Mouse (Mus musculus): ENCODE results near the gene Ap2a1.

Gene Ap2a1

GRCm38 (mm10) chr7:44929204-44930151 is at the start of gene Ap2a1:
TSS of gene Ap2a1 (minus strand) at chr7:44929496.
- DNase-seq (ENCODE audit: low read depth, low spot score), result peak; percentile 100

GRCm38 (mm10) chr7:44978300-44978699 is 49.0 kb upstream of the Ap2a1 start:
- DNase-seq (ENCODE audit: low read depth, low spot score), result no peak

- DNase-seq (ENCODE audit: low read depth, low spot score), result no peak
Measured at GRCm38 (mm10) chr7:44975117-44975419, 45.8 kb upstream of the Ap2a1 start.

- peak; percentile 93 for DNase-seq (ENCODE audit: low read depth, low spot score)
Measured at GRCm38 (mm10) chr7:44974383-44975116, 45.3 kb upstream of the Ap2a1 start, which contains the start of gene Cpt1c. TSS of gene Cpt1c (minus strand) at chr7:44974851.

- no peak for DNase-seq (ENCODE audit: low read depth, low spot score)
Measured at GRCm38 (mm10) chr7:44973415-44974130, 44.3 kb upstream of the Ap2a1 start.

GRCm38 (mm10) chr7:44971142-44971541 is 41.8 kb upstream of the Ap2a1 start:
- no peak for DNase-seq (ENCODE audit: low read depth, low spot score)

- peak; percentile 86 for DNase-seq (ENCODE audit: low read depth, low spot score)
Measured at GRCm38 (mm10) chr7:44970231-44970691, 41.0 kb upstream of the Ap2a1 start.

- no peak for DNase-seq (ENCODE audit: low read depth, low spot score)
Measured at GRCm38 (mm10) chr7:44966638-44967037, 37.3 kb upstream of the Ap2a1 start.

- DNase-seq (ENCODE audit: low read depth, low spot score), result no peak
Measured at GRCm38 (mm10) chr7:44965975-44966374, 36.7 kb upstream of the Ap2a1 start.

- no peak for DNase-seq (ENCODE audit: low read depth, low spot score)
Measured at GRCm38 (mm10) chr7:44964990-44965389, 35.7 kb upstream of the Ap2a1 start.

- no peak for DNase-seq (ENCODE audit: low read depth, low spot score)
Measured at GRCm38 (mm10) chr7:44962831-44963230, 33.5 kb upstream of the Ap2a1 start.

- DNase-seq (ENCODE audit: low read depth, low spot score), result no peak
Measured at GRCm38 (mm10) chr7:44962337-44962736, 33.0 kb upstream of the Ap2a1 start.

- no peak for DNase-seq (ENCODE audit: low read depth, low spot score)
Measured at GRCm38 (mm10) chr7:44960512-44960910, 31.2 kb upstream of the Ap2a1 start.

- DNase-seq (ENCODE audit: low read depth, low spot score), result no peak
Measured at GRCm38 (mm10) chr7:44959874-44960511, 30.7 kb upstream of the Ap2a1 start.

- no peak for DNase-seq (ENCODE audit: low read depth, low spot score)
Measured at GRCm38 (mm10) chr7:44959281-44959680, 30.0 kb upstream of the Ap2a1 start.

- no peak for DNase-seq (ENCODE audit: low read depth, low spot score)
Measured at GRCm38 (mm10) chr7:44958208-44958607, 28.9 kb upstream of the Ap2a1 start.

- no peak for DNase-seq (ENCODE audit: low read depth, low spot score)
Measured at GRCm38 (mm10) chr7:44957183-44957835, 28.0 kb upstream of the Ap2a1 start.

GRCm38 (mm10) chr7:44956266-44956665 is 27.0 kb upstream of the Ap2a1 start:
- DNase-seq (ENCODE audit: low read depth, low spot score), result no peak

- no peak for DNase-seq (ENCODE audit: low read depth, low spot score)
Measured at GRCm38 (mm10) chr7:44955628-44956027, 26.3 kb upstream of the Ap2a1 start.

GRCm38 (mm10) chr7:44954091-44954885 is 25.0 kb upstream of the Ap2a1 start:
- DNase-seq (ENCODE audit: low read depth, low spot score), result no peak

Data from telencephalon, adult 2 months (tissue).